Mouse (Mus musculus) mesoderm, embryonic 11.5 days (tissue): Measurements from ENCODE around the gene Alox5.
"Not testable (repeated sequence)": the region's sequence is repeated elsewhere in the genome, so short reads cannot be mapped to it uniquely, and the experiment has no call there.

Experiments
- DNase-seq: peaks from one replicate; pipeline ENCODE4 v3.0.0-alpha.2; 2012; ENCODE audit warnings: low read depth, low spot score

Gene Alox5

DNA sequence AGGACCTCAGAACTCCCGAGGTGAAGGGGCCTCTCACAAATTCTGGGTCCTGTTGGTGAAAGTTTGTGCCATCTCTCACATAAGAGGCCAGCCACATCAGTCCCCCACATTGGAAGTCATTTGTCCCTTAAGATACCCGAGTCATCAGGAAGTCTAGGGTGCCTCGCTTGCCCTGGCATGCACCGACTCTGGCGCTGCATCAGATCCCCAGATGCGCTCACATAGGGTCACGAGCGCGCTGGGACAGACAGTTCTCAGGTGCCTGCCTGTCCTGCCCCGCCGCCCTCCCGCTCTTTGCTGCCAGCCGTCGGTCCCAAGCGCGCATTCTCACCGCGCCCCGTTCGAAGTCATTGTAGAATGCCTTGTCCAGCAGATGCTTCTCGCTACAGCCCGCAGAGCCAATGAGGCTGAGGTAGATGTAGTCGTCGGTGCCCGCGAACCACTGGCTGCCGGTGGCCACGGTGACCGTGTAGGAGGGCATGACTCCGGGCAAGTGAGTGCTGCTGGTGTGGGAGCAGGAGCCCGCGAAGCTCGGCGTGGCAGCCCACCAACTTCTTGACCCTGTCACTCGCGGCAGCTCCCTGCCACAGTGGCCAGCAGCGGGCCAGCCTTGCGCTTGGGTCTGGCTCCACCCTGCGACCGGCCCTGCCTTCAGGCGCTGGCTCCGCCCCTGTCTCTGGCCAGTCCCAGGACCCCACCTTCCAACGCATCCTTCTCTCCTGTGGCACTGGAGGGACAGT lies at the start of gene Alox5:
Alox5 (minus strand) TSS at position 635 of the 740 bp plus-strand sequence.
- DNase-seq: peak; percentile 33

DNA sequence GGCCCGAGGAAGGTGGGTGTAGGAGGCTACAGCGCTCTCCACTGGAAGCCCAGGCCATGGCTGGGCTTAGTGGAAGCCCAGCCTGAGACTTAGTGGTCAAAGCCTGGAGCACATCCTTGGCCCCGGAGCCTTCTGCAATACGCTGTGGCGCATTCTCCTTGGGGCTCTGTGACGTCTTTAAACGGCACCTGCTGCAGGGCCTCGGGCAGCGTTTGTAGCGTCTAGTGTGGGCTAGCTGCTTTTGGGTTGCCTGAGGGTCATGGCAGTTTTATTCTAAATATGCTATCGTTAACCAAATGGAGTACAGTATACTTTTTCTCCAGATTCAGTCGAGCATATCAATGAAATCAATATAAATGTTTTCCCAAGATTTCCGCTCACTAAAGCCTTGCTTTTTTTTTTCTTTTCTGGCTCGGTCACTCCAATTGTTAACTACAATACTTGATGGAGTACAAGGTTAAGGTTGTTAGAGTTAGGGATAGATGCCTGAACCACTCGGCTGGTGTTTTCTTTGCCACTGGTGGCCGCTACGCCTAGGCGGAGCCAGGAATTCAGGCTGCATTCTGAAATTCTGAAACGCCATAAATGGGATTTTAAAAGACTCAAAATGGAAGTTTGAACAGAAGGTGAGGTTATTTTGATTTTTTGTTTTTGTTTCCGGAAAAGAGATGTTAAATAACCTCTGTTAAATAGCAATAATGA lies 45.5 kb upstream of the Alox5 start, which contains the start of gene Olfr212:
Olfr212 (plus strand) TSS at position 215 of the 702 bp plus-strand sequence.
- not testable (repeated sequence) for DNase-seq

DNA sequence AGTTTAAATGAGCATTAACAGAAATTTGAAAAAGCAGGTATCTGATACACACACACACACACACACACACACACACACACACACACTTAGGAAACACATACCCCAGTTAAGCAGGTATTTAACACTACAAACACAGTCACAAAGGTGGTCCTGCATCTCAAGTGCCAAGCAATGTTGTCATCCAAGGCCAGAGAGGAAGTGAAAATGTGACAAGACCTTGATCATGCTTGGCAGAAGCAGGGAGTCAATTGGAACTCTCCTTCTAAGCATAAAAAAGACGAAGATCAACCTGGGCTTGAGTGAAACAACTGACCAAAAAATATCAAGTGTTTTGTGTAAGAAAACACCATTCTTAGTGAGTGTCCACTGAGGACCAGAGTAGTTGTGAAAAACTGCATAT lies 35.0 kb upstream of the Alox5 start:
- DNase-seq: no peak

DNA sequence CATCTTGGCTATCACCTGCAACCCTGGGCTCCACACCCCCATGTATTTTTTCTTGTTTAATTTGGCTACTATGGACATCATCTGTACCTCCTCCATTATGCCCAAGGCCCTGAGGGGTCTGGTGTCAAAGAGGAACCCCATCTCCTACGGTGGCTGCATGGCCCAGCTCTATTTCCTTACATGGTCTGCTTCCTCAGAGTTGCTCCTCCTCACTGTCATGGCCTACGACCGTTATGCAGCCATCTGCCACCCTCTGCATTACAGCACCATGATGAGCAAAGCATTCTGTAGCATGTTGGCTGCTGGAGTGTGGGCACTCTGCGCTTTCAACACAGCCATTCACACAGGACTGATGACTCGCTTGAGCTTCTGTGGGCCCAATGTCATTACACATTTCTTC lies 32.8 kb upstream of the Alox5 start:
- no peak for DNase-seq

DNA sequence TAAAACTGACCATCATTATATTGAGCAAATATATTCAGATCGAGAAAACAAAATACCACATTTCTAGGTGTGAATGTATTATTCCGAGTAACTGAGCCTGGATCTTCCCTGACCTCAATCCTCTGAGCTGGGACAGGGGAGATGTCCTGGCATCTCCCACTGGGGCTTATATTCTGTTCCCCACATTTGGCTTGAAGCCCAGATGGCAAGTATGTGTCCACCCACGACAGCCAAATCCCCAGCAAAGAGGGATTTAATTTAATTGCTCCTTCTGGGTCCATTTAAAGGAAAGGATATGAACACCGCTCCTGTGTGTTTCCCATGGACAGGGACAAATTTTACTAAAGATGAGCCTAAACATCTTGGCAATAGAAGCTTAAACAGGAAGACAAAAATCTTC lies 27.8 kb upstream of the Alox5 start, which contains the start of gene Olfr211:
Olfr211 (plus strand) TSS at position 301 of the 400 bp plus-strand sequence.
- DNase-seq: no peak

DNA sequence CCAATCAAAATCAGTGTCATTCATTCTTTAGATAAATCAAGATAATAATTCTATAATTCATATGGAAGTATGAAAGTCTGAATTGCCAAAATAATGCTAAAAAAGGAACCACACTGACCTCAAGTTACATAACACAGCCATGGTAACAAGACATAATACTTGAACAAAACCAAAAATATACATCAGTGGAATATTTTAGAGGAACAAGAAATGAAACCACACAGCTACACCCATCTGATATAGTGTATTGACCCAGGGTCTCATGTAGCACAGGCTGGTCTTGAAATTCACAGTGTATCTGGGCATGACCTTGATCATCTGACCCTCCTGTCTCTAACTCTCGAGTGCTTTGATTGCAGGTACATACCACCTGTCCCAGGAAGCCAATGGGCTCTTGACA lies 25.9 kb upstream of the Alox5 start:
- DNase-seq: no peak

DNA sequence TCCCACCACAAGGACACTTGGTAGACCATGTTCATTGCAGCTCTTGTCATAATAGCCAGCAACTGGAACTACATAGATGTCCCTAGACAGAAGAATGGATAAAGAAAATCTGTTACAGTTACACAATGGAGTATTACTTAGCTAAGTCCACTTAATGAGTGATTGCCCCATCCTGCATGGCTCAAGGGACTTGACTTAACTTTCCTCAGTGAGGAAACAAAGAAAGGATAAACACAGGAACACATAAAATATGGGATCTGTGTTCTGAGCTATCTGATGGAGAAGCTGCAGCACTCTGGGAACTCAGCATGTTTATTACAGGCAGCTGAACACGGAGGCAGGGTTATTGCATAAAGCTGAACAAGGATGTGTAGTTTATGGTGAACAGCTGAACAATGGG lies 24.1 kb upstream of the Alox5 start:
- no peak for DNase-seq

DNA sequence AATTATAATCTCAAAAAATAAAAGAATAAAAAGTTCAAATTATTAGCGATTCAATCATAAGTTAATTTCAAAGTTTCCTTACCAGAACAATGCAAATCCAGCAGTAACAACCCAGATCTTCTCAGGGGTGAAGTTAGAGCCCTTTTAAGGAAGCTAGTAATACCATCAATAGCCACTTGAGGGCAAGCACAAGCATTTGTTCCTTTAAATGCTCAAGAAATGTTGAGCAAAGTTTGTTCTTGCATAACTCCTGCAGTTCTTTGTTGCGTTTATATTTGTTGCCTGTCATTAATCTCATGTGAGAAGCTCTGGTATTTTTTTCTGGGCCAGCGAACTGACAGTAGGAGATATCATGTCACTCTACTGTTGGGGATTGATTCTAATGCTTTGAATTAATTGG lies 7.1 kb upstream of the Alox5 start:
- DNase-seq: no peak

DNA sequence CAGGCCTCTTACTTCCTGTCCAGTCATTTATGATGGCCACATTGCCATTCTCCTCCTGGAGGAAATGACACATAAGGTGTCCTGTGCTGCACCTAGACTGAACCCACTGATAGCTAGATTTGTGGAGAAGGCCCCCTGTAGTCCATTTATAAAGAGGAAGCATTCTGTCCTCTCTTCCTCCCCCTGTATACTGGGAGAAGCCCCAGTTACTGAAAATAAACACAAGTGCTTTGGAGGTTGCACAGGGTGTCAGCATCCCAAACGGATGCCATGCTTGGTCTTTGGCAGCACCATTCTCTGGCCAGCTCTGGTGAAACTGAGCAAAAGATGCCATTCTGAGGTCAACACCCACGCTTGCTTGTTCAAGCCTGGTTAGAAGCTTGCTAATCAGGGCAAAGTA lies 1.7 kb downstream of the Alox5 start:
- no peak for DNase-seq

DNA sequence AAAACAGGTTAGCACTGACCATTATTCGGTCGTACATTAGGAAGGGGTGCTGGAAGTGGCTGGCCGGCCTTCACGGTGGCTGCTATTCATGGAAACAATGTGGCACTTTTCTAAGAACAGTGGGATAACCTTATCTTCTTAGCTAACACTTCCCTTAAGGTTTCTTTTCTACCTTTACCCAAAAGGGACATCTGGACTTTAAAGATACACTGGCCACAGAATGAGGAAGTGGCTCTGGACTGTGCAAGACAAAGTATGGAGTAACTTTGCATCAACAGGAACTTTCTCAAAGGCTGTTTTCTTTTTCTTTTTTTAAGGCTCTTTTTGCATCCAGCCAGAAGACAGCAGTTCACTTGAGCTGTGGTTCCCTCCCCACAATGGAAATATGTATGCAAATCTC lies 2.2 kb downstream of the Alox5 start:
- DNase-seq: no peak

DNA sequence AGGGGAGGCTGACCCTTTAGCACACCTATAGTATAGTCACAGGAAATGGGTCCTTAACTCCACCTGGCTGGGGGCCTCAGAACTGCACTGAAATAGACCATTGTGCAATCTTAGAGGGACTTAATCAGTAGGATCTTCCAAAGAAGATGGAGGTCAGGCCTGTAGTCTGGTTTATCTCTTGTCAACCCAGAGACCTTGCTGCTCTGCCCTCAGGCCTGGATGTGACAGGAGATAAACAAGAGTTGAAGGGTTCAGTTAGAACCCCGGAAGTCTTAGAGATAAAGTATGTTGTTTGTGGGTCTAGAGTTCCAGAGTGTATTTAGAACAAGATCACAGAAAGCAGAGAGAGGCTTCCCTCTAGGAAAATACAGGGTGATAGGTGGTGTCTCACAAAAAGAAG lies 4.5 kb downstream of the Alox5 start:
- DNase-seq: no peak

DNA sequence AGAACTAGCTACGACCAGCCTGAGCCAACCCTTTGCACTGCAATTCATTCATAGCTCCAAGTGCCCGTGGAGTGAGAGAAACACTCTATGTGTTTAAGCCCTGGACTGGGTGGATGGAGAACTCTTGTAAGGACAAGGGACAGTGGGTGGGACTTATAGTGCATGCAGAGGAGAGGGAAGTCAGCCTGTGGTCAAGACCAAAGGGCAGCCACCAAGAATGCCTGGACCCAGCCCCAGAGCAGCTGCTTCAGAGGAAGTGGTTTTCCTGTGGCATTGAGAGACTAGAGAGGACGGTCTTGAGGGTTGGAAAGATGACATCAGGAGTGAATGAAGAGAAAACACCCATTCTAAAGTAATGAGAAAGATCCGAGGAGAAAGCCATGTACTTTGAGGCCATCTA lies 5.2 kb downstream of the Alox5 start:
- DNase-seq: no peak

DNA sequence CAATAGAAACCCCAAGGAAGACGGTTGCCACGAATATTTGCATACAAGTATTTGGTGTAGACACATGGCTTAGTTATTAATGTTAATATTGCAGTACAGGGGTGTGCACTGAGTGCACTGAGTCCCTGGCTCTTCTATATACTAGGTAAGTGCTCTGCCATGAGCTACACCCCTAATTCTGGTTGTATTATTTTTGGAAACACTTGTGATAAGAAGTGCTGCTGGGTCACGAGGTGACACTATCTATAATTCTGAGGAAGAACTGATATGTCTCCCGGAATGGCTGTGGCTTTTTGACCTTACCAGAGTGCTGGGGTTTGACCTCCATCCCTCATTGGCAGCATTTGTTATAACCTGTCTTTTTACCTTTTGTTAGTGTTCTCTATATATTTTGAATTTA lies 20.1 kb downstream of the Alox5 start:
- DNase-seq: no peak

DNA sequence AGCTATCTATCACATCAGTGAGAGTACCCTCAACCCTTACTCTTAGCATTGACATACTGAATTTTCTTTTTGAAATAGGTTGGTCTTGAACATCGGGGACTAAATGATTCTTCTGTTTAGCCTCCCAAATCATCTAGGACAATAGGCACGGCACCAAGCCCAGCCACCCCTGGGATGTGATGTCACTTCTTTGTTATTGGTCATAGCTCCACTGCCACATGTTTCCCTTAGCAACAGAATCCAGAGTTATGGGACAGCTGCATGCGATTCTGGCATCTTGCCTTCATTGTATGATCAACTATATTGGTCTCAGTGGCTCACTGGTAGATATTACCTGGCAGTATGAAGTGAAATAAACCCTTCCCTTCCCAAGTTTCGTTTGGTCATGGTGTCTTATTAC lies 20.5 kb downstream of the Alox5 start:
- DNase-seq: no peak

DNA sequence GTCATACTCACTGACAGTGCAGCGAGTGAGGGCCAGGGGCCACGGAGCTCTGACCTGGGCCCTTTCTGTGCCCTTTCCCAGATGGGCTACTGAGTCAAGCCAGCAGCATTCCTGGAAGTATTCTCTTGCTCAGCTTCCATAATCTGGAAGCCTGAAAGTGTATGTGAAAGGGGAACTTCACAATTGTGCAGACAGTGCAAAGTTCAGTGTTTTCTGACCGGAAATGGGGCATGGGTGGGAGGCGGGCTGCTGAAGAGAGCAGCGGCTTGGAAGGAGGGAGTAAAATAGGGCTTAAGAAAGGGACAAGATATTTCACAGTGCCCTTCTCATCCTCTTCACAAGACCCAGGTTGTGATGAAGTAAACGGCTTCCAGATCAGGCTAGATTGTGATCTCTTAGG lies 21.4 kb downstream of the Alox5 start:
- no peak for DNase-seq

DNA sequence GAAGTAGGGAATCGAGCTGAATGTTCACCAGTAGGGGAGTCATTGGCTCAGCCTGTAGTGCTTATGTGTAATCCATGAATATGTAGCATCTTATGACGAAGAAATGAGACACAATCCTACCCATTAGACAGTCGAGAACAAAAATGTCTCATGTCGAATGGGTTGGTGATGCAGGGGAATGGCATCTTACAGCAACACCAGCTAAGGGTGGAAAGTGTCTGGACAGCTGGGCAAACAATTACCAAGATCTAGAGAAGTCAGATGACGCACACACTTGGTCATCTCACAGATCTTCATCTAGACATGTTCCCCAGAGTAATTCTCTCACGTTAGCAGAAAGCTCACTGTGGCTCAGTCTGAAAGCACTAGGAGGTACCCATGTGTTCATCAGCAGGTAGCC lies 22.1 kb downstream of the Alox5 start:
- no peak for DNase-seq

DNA sequence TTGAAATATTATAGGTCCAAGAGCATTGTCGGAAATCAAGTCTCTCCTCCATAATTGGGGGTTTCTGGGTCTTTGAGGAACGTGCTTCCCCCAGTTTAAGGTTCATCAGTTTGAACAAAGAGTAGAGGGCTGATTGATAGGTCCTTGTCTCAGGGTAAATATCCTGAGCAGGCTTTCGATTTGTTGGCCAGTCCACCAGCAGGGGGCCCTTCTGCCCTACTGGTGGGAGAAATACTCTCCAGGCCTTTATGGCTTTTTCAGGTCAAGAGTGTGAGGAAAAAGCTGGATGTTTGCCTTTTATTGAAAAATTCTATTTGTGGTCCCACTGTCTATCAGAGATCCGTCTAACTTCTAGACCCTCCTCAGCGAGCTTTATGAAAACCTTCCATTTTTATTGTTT lies 32.7 kb downstream of the Alox5 start:
- DNase-seq: no peak

DNA sequence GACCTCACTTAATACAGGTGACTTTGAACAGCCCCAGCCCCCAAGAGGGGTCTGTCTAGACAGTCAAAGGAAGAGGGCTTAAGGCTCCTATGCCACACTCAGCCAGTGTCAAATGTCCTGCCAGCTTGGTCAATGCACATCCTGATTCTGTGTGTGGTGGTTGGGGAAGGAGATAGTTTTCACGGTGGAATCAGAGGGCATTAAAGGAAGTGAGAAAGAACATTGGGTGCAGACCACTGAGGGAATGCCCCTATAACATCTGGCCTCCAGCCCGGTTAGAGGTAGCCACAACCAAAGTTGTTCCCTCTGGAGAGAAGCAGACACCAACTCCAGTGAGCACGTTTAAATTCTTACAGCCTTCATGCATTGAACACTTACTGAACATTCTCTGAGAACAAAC lies 33.4 kb downstream of the Alox5 start:
- no peak for DNase-seq

DNA sequence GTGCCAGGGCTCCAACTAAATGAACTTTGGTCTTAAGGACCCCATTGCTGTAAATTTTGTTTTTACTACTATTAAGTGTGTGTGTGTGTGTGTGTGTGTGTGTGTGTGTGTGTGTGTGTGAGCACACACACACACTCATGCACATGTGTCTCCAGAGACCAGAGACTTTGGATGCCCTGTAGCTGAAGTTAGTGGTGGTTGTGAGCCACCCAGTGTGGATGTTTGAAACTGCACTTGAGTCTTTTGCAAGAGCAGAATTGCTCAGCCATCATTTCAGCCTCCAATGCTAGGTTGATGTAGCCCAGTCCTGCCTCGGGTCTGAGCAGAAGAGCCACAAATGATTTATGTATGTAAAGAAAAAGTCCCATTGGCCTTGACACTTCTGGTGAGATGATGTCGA lies 37.3 kb downstream of the Alox5 start:
- no peak for DNase-seq

DNA sequence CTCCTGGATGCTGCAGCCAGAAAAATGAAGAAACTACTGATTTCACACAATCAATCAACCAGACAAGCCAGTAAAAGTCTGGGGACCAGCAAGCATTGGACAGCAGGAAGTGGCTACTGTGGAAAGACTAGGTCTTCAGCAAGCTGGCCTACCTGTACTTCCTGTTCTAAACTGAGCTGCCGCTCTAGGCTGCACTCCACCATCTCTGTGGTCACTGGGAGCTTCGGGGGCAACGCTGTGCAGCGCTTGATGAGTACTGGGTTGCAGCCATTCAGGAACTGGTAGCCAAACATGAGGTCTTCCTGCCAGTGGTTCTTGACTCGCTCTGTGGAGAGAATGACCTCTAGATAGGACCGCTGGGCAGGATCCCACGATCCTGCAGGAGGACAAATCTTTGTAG lies 38.0 kb downstream of the Alox5 start:
- DNase-seq: no peak

DNA sequence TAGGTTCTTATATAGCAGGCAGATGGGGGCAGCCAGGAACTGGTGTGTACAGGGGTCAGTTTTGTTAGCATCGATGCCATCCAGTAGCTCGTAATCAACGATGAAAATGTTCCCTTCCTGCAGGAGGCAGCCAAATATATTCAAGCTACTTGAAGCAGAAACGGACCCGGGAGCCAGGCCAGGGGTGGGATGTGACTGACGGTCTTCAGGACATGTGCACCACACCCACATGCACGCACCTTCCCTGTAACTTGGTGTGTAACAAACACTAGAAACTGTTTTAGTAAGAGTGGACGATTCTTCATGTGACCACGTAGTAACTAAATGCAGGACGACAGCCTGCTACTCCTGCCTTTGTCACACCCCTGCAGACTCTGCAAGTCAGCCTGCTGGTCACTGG lies 40.7 kb downstream of the Alox5 start:
- no peak for DNase-seq

DNA sequence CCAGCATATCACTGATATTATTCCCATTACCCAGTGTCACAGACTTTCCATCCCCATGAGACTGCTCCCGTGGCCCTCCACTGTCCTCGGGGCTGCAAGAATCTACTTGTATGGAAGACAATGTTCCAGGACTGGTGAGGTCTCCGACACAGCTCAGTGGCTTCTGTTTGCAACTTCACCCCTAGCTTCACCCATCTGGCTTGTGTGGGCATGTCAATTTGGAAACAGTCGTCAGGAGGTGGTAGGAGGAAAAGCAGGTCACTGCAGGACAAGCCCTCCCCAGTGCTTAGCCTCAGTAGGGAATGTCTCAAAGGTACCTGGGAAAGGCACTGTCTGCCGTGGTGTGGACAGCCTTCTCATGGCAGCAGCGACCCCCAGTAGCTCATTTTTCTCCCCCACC lies 41.3 kb downstream of the Alox5 start:
- no peak for DNase-seq

DNA sequence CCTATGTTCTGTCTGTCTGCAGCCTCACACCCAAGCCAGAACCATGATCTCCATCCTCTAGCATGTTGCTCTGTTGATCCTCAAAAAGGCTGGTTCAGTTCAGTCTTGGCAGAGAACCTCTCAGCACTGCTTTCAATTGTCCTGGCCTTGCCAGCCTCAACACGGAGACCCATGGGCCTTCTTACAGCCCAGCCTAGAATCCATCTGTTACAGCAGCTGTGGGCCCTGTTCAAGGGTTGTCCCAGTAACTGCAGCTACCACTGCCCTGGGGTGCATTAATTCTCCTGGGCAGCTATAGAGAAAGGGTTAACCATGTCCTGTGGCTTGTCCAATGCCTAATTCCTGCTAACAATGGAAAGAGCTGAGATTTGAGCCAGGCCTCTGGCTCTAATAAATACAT lies 42.5 kb downstream of the Alox5 start:
- DNase-seq: no peak
